Mouse (Mus musculus): ENCODE measurements around the gene Apol11b.
"Not testable (repeated sequence)": the region's sequence is repeated elsewhere in the genome, so short reads cannot be mapped to it uniquely, and the experiment has no call there.

Apol11b gene

GRCm38 (mm10) chr15:77643176-77643575, at the start of gene Apol11b:
Apol11b (minus strand) TSS chr15:77643286.
- DNase-seq (ENCODE audit: low spot score) = not testable (repeated sequence)

DNA sequence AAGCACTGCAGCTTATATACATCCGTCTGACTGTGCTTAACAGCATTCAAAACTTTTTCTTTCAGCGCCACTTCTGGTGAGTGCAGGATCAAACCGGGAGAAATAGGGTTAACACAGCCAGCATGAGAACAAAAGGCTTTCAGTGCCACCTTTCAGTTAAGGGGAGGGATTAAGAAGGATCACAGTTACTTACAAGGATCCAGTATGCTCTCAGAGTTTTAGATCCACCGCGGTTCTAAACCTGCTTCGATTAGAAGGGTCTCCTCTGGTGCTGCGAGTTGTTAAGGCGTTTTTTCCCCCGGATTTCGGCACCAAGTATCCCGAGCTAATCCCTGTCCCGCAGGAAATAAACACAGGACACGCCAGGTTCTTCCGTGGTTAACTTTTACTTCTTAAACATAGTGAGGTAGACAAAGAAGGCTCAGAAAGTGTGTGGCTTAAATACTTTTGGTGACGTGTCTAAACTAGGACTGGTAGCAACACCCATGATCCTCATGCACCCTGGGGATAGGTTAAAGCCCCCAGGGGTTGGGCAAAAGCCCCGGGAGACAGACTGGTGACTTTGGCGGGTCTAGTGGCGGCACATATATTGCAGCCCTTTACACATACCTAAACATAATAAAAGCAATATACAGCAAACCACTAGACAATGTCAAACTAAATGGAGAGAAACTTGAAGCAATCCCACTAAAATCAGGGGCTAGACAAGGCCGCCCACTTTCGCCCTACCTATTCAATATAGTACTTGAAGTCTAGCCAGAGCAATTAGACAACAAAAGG, 48.6 kb upstream of the Apol11b start:
- DNase-seq (ENCODE audit: low spot score) = not testable (repeated sequence)

DNA sequence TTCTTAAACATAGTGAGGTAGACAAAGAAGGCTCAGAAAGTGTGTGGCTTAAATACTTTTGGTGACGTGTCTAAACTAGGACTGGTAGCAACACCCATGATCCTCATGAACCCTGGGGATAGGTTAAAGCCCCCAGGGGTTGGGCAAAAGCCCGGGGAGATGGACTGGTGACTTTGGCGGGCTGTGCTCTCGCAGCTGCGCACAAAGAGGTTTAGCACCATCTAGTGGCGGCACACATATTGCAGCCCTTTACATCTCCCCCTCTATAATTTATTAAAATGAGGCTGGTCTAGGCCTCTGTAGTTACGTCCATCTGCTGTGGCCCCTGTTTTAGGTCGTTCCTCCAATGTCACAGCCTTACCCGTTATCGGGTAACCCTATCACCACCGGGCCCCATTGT, 40.9 kb upstream of the Apol11b start:
- not testable (repeated sequence) for DNase-seq (ENCODE audit: low spot score)

DNA sequence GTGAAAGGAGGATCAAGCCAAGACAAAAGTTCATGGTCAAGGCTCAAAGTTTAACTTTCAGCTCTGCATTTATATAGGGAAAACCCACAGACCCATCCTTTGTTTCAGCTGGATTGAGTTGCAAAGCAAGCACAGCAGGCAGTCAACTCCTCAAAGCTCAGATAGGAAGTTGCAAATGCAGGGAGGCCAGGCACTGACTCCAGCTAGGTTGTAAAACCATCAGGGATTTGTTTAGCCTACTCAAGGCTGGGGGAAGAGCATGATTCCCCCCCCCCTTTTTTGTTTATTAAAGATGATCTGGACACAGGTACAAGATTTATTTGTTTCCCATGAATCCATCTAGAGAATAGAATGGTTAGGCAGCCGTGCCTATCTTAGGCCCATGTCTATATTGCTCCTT, 31.0 kb upstream of the Apol11b start:
- DNase-seq (ENCODE audit: low spot score) = not testable (repeated sequence)

GRCm38 (mm10) chr15:77661841-77662240, 18.8 kb upstream of the Apol11b start:
- not testable (repeated sequence) for DNase-seq (ENCODE audit: low spot score)

DNA sequence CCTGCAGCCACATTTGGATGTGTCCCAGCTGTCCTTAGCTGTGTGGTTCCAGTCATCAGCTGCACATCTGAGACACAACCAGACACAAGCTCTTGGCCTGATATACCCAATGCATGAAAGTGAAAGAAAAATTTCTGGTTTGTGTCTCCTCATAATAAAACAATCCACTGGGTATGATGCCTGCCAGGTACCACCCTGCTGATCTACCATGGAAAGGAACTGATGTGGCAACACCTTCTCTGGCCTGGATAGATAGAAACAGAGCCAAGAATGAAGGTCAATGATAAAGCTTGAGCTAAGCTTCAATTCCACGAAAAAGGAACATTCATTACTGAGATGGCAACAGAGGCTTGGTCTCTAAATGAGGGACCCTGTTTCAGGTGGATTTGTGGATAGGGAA, 16.7 kb upstream of the Apol11b start:
- not testable (repeated sequence) for DNase-seq (ENCODE audit: low spot score)

DNA sequence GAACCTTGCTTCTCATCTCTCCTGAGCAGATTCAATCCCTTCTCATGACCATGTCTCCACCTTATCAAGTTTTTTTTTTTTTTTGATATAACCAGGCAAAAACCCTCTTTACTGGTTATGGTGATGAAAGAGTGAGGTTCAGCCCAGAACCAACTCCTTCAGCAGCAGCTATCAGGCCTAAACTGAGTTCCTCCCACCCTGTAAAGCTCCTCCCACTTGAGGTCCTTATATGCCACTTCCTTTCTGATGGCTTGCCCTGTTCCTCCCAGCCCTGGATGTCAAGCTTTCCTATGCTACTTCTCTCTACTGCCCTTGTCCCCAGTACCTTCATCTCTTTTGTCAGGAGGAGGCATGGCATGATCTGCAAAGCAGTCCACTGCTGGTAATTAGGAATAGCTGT, 8.1 kb upstream of the Apol11b start:
- not testable (repeated sequence) for DNase-seq (ENCODE audit: low spot score)

GRCm38 (mm10) chr15:77629822-77630221, 13.3 kb downstream of the Apol11b start:
- not testable (repeated sequence) for DNase-seq (ENCODE audit: low spot score)

- not testable (repeated sequence) for DNase-seq (ENCODE audit: low spot score)
Observed at GRCm38 (mm10) chr15:77628647-77629046, 14.4 kb downstream of the Apol11b start.

GRCm38 (mm10) chr15:77626471-77626870, 16.6 kb downstream of the Apol11b start:
- not testable (repeated sequence) for DNase-seq (ENCODE audit: low spot score)

DNA sequence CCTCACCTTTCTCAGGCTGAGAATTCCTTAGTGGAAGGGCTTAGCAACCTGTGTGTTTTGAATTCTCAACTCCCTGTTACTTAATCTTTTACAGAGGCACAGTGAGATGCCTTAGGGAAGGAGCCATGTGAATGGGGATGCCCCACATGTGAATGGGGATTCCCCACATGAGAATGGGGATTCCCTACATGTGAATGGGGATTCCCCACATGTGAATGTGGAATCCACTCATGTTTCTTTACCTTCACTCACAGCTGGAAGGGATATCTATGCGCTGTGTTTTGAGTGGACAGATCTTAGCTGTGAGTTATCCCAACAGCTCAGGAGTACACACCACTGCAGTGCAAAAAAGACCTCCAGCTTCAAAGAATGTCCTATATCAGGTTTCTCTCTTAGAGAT, 18.4 kb downstream of the Apol11b start:
- DNase-seq (ENCODE audit: low spot score) = no peak

- DNase-seq (ENCODE audit: low spot score) = no peak
Observed at GRCm38 (mm10) chr15:77606069-77606468, 37.0 kb downstream of the Apol11b start.

- DNase-seq (ENCODE audit: low spot score) = no peak
Observed at GRCm38 (mm10) chr15:77598958-77599357, 44.1 kb downstream of the Apol11b start, which contains the start of gene Gm36245. Gm36245 (plus strand) TSS chr15:77599258.

DNA sequence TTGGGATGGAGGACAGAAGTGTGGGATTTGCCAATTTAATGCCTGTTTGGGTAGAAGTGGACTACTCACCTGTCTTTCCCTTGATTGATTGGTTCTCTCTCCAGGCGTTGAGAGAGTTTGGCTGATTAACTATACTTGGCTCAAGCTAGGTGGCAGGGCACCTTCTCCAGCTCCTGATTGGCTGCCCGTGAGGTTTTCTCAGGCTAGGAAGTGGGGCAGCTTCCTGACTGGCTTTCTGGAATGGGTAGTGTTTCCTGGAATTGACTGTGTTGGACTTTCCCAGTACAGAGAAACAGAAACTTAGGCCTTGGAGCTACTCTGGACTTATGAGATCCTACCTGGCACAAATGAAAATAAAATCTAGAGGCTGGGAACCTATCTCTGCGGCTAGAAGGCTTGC, 44.7 kb downstream of the Apol11b start:
- no peak for DNase-seq (ENCODE audit: low spot score)

- no peak for DNase-seq (ENCODE audit: low spot score)
Observed at GRCm38 (mm10) chr15:77595961-77596360, 47.1 kb downstream of the Apol11b start, which contains the start of gene Apol10b. Apol10b (minus strand) TSS chr15:77596125.

DNA sequence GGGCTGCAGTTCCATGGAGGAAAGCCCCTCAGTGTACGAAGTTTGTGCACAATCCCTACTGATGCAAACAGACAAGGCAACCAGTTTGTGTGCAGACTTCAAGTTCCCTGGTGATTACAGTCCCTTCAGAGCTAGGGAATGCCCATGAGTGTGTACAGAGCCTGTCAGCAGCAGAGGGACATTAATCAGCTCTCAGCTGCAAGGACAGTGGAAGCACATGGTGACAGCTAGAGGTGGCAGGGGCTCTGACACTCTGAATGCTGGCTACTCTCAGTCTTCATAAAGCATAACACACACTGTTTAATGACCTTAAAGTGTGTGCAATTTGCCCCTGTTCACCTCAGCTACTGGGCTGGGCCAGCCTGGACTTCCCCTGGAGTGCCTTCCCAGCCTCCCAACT, 49.5 kb downstream of the Apol11b start:
- DNase-seq (ENCODE audit: low spot score) = no peak

DNA sequence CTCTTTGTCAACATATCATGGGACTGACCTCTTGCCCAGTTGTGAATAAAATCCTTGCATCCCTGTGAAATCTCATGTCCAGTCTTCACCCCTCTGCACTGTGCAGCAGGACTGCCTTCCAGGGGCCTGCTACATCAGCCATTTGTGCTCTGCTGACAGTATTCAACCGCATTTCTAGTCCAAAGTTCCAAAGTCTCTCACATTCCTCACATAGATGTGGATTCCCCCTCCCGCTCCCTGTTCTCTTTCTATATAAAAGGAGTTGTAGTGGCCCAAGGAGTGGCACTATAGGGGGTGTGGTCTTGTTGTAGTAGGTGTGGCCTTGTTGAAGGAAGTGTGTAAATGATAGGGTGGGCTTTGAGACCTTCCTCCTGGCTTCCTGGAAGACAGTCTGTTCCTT, 52.2 kb downstream of the Apol11b start:
- no peak for DNase-seq (ENCODE audit: low spot score)

GRCm38 (mm10) chr15:77588981-77589380, 54.1 kb downstream of the Apol11b start:
- no peak for DNase-seq (ENCODE audit: low spot score)

- DNase-seq (ENCODE audit: low spot score) = no peak
Observed at GRCm38 (mm10) chr15:77587026-77587425, 56.1 kb downstream of the Apol11b start.

All from urinary bladder, postnatal 10 days (tissue).